Mouse (Mus musculus): ENCODE results near the gene Ksr1. TPM values are rescaled to one million over a fixed set of nuclear protein-coding genes. Genes with fewer than 3 reads are reported as not detected.
"Not testable (repeated sequence)": the region's sequence is repeated elsewhere in the genome, so short reads cannot be mapped to it uniquely, and the experiment has no call there.

Ksr1 gene
- total RNA-seq, 2 experiments from 2014 or later = 5.4 to 10.6 TPM

DNA sequence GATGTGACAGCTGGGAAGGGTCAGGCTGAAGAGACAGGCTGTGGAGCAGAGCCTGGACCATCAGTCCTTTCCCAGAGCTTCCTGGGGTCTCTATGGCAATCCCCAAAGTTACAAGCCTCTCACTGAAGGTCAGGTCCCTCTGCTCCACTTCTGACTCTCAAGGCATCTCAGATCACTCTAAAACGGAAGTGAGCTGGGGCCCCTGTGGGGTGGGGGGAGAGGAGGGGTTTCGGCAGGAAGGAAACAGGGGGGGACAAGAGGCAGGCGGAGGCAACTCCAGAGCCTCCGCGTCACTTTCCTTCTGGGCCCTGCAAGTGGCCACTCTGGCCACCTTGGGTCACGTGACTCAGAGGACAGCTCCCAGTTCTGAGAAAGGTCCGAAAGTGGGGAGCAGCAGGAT lies 122.9 kb downstream of the Ksr1 start:
- no peak for ATAC-seq (replicated peaks; ENCODE audit: low FRiP score, low TSS enrichment, poor library complexity, severe bottlenecking)

DNA sequence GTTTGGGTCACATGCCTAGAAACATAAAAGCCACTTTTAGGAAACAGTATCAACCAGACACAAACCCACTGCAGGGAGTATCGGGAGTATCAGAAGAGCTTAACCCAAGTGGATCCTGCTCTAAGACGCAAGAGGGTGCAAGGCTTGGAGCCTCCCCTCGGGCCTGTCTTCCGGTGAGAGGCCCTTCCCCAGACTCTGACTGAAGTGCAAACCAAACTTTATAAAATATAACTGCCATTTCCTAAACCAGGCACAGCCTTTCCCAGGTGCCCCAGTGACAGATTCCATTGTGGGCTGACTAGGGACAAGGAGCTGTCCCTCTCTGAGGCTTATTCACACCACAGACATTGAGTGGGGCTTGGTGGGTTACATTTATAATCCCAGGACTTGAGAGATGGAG lies 123.4 kb downstream of the Ksr1 start:
- no peak for ATAC-seq (replicated peaks; ENCODE audit: low FRiP score, low TSS enrichment, poor library complexity, severe bottlenecking)

DNA sequence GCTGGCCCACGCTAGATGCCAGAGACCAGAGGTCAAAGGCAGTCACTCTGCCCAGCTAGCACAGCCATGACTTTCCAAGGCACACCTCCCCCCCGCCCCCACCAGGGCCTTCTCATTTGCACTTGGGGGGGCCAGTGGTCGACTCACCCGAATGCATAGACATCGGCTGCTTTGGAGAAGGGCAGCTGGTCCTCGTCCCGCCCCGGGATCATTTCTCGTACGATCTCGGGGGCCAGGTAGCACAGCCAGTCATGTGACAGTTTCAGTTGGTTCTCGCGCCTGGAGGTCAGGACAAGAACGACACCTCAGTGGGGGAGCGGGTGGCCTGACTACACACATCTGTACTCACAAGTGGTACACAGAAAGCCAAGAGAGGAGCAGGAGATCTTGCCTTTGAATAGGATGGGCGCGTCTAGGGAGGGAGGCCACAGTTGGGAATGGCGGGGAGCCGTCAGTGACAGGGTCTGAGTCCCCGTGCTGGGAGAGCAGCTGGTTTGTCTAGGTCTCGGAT lies 125.6 kb downstream of the Ksr1 start:
- ATAC-seq (replicated peaks; ENCODE audit: low FRiP score, low TSS enrichment, poor library complexity, severe bottlenecking) = no peak

DNA sequence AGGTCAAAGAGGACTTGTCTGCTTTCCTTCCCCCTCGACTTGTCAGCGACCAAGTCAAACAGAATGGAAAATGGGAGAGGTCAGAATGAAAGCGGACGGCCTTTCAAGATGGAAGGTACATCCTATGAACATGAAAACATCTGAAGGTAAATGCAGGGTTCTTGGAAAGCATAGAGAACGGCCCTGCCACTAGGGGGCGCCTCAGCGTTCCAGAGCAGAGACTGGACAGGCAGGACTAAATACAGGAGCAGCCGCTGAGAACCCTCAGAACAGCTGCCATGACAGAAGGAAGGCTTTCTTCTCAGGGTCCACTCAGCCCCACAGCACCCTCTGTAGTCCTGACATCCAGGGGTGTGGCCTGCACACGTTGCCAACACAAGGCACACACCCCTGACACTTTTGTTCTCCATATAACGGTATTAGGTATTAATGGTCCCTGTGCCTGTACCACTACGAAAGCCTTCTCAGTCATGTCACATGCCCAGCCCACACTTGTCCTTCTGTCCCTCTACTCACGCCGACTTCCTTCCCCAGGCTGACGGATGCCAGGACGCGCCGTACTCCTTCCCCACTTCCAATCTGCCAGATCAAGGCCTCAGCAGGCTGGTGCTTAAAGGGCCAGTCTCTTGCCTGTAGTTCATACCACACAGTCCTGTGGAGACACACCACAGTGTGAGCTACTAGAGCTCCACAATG lies 126.2 kb downstream of the Ksr1 start:
- no peak for ATAC-seq (replicated peaks; ENCODE audit: low FRiP score, low TSS enrichment, poor library complexity, severe bottlenecking)

DNA sequence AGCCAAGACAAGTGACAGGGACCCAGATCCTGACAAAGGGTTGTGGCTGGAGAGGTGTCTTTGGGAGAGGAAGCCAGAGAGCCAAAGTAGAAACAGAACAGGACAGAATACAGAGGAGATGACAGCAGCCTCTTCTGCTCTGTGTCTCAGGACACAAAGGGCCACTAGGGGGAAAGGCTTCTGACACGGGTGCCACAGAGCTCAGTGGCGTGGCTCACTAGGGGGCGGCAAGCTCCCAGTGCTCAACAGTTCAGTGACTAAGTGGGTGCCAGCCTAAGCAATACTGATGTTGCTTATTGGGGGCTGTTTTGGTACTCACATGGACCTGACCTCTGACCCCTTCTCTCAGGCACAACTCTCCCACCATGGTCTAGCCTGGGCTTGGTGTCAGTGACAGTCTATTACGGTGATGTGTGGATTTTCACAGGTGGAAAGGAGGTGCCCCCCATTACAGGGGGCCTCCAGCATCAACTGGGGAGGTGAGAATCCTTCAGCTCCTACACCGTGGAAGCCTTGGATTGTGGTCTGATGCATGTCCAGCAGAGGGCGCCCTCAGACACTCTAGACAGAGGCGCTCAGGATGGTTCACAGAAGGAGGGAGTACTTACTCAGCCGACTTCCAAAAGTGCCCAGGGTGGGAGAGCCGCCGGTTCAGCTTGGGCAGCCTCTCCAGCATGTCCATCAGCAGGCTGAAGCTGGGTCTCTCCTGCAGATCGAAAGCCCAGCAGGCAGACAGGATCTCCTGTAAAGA lies 127.1 kb downstream of the Ksr1 start:
- ATAC-seq (replicated peaks; ENCODE audit: low FRiP score, low TSS enrichment, poor library complexity, severe bottlenecking) = peak; percentile 72

DNA sequence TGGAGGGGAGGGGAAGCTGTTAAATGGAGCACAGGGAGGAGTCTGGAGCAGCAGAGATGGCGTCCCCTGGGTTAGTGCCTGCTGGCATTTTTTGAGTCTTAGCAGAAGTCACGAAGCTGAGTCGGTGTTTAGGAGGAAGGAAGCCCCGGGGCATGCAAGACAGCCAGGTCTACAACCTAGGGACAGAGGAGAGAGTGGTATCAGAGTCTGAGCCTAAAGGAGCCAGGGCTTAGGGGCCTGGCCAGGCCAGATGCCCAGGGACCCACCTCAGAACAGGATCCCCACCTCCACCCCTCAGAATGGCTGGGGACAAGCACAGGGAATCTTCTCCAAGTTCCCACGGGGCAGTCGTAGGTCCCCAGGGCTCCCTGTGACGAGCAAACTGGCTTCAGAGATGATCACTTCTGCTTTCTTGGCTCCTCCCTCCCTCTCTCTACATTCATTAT lies 129.0 kb downstream of the Ksr1 start:
- ATAC-seq (replicated peaks; ENCODE audit: low FRiP score, low TSS enrichment, poor library complexity, severe bottlenecking) = no peak

DNA sequence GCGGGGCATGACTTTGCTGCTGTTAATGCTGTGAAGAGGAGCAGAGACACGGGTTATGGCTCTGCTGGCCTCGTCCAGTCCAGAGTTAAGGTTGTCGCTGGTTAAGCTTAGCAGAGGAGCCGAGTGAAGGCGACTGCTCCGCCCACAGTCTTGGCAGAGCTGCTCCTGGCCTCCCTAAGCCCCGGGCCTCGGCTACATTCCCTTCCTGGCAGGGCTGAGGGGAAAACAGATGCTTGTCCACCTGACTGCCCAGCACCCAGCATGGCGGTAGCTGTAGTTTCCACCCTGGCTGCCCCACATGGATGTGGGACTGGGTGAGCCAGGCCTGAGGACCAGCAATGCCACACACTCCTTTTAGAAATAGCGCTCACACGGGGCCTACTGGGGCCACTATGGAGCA lies 130.0 kb downstream of the Ksr1 start:
- ATAC-seq (replicated peaks; ENCODE audit: low FRiP score, low TSS enrichment, poor library complexity, severe bottlenecking) = no peak

DNA sequence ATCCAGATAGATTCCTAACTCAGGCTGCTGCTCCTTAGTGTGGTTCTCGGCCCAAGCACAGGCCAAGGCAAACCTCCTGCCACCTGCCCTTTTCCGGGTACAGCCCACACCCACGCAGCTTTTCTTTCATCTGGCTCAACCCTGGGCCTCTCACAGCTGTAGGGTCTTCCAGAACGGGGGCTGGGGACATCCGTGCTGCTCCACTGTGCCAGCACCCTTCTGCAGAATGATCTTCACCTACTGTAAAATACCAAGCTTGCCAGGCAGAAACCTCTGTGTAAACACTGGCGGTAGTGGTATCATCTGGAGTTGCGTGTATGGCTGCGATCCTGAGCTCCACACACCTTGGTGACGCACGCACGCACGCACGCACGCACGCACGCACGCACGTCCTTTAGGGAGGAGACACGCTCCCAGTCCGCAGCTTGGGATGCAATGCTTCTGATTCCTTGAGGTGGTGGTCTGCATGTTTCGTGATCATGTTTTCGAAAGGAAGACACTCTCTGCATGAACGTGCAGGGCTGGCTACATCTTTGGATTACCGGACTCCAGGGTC lies 130.5 kb downstream of the Ksr1 start:
- ATAC-seq (replicated peaks; ENCODE audit: low FRiP score, low TSS enrichment, poor library complexity, severe bottlenecking) = no peak

DNA sequence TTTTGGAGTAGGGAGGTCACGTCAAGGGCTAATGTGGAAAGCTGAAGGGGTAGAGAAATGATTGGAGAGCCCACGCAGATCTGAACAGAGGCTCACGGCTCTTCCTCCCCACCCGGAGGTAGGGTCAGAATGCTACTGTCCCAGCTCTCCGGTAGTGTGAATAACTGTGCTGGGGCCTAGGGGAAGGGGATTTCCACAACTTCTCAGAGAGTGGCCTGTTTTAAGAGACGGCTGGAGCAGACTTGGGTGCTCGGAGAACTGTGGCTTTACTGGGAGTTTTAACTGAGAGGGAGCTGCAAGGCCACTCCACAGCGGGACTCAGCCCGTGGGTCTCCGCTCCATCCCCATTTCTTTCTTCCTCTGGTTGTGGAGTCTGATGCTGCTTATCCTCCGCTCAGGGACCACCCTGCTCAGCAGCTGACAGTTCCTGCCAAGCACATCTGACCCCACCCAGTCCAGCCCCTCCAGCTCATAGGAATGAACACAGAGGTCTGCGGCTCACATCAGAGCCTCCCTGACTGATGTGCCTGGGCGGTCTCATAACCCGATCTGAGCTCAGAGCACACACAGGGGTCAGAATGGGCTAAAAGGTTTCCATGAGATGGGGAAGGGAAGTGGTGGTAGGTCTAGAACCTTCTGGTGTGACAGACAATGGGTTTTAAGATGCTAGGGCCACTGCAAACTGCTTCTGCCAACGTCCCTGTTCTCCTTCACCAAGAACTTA lies 131.4 kb downstream of the Ksr1 start:
- ATAC-seq (replicated peaks; ENCODE audit: low FRiP score, low TSS enrichment, poor library complexity, severe bottlenecking) = no peak

DNA sequence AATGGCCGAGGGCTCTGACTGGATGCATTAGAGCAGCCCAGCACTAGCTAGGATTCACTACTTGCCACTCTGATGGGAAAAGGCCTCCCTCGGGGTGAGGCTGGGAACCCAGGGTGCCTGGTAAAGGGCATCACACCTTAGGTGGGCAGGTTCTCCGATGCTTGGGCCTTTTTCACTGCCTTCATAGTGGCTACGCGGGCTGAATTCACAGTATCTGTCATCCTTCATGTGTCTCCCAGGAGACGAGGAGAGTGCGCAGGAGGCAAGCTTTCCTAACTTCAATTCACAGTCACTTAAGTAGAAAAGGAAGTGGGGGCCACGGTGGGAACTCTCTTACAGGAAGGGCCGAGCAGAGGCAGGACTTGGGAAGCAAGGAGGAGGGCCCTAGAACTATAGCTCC lies 132.4 kb downstream of the Ksr1 start:
- ATAC-seq (replicated peaks; ENCODE audit: low FRiP score, low TSS enrichment, poor library complexity, severe bottlenecking) = no peak

DNA sequence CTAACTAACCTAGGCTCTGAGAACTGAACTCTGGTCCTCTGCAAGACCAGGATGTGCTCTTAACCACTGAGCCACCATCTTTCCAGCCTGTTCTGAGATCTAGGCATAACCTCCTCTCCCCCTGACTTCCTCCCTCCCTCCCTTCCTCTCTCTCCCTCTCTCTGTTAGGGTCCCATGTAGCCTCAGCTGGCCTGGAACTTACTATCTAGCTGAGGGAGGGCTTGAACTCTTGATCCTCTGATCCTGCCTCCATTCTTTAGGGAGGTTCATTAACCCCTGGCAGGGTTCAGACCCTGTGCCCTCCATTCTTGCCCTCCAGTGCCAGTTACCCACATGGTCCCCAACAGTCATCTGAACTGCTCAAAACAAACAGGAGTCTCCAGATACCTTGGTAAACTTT lies 133.2 kb downstream of the Ksr1 start:
- ATAC-seq (replicated peaks; ENCODE audit: low FRiP score, low TSS enrichment, poor library complexity, severe bottlenecking) = no peak

DNA sequence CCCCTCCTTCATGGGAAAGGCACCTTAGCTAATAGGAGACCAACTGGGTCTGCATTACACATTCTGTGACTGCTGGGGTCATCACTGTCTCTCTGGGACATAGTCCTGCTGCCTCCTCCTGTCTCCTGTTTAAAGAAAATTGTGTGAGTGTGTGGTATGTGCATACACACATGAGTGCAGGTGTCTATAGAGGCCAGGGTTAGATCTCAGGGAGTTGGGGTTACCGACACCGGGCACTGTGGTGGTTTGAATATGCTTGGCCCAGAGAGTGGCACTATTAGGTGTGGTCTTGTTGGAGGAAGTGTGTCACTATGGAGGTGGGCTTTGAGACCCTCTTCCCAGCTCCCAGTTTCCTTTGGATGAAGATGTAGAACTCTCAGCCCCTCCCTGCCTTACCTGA lies 133.7 kb downstream of the Ksr1 start:
- ATAC-seq (replicated peaks; ENCODE audit: low FRiP score, low TSS enrichment, poor library complexity, severe bottlenecking) = no peak

DNA sequence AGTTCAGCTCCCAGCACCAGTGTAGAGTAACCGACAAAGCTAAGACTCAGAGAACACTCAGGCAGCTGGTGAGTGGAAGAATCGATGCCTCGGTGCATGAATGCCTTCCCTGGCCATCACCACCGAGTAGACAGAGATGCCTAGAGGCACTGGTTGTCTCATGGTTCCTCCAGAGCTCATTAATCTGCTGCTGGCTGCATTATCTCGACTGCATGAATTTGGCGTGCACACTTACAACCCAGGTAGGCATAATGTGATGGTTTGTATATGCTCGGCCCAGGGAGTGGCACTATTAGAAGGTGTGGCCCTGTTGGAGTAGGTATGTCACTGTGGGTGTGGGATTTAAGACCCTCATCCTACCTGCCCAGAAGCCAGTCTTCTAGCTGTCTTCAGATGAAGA lies 137.3 kb downstream of the Ksr1 start:
- ATAC-seq (replicated peaks; ENCODE audit: low FRiP score, low TSS enrichment, poor library complexity, severe bottlenecking) = no peak

DNA sequence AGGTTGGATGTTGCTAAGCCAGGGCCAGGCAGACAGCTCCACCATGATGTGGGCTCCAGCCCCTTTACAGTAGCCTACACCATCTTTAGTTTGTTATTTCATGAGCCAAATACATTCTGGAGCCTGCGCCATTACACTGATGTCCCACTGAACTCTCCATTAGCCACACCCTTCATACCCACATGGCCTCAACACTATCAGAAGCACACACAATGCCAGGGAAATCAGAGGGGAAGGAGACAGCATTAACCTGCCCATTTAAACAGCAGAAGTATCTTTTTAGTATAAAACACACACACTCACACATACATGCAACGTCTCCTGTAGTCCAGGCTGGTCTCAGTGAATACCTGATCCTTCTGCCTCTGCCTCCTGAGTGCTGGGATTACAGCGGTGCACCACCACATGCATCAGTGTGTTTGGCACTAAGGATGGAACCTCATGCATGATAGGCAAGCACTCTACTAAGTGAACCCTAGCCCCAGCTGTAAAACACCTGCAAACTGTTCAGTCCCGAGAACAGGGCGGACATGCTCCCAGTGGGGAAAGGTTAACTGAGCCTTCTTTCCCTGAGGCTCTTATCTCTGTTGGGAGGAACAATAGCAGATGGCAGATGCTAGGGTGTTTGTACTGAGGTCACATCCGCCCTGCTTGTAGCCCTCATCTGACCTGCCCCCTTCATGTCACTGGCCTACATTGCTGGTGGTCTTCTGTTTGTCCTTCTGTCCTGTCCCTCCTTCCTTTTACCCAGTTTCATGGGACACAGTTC lies 138.0 kb downstream of the Ksr1 start:
- no peak for ATAC-seq (replicated peaks; ENCODE audit: low FRiP score, low TSS enrichment, poor library complexity, severe bottlenecking)

DNA sequence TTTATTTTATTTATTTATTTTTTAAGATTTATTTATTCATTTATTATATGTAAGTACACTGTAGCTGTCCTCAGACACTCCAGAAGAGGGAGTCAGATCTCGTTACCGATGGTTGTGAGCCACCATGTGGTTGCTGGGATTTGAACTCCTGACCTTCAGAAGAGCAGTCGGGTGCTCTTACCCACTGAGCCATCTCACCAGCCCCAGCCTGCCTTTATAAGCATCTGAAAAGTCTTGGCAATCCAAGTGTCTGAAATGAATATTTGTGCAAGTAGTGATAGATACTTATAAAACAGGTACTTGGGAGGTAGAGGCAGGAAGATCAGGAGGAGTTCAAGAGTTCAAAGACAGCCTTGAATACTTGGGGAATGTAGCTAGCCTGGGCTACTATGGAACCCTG lies 138.9 kb downstream of the Ksr1 start:
- not testable (repeated sequence) for ATAC-seq (replicated peaks; ENCODE audit: low FRiP score, low TSS enrichment, poor library complexity, severe bottlenecking)

DNA sequence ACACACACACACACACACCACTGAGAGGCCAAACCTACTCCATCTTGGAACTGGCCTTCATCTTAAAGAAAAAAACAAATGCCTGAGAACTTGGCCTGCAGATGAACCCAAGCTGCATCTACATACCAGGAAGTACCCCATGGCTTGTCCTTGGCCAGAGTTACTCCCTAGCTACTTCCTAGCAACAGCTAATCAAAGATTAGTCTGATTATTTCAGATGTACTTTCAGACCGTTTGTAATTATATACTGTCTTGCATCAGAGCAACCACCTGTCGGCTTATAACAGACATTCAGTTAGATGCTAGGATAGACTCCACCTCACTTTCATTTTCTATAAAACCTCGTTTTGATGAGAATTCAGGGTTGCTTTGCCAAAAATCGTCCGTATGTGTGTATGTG lies 139.8 kb downstream of the Ksr1 start:
- ATAC-seq (replicated peaks; ENCODE audit: low FRiP score, low TSS enrichment, poor library complexity, severe bottlenecking) = no peak

DNA sequence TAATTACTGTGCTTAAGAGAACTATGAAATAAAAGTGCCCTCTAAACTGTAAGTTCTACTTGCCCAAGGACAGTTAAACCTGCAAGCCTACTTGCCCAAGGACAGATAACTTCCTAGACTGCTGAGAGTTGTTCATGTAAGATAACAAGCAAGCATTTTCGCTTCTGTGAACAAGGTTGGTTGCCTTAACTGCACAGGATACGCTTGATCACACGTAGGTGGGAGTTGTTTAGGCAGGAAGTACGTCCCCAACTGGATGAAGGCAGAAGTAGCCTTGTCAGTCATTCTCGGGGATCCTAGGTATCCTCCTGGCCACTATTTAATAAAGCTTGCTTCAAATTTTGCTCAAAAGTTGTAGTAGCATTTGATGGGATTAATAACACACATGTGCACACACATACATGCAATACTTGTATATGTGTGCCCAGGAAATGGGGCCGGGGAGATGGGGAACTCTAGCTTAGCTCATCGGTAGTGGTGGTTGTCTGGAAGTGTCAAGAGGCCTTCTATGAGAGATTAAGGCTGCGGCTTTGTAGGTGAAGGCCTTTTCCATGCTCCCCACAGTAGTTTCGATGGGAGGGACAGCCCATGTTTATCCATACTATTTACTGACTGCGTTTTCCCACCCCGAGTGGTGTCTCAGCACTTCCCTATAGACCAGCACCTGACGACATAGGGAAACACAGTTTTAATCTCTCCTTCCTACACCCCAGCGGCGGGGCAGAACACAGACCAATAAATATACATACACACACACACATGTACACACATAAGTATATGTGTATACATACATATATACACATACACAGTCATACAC lies 140.4 kb downstream of the Ksr1 start:
- peak; percentile 78 for ATAC-seq (replicated peaks; ENCODE audit: low FRiP score, low TSS enrichment, poor library complexity, severe bottlenecking)

DNA sequence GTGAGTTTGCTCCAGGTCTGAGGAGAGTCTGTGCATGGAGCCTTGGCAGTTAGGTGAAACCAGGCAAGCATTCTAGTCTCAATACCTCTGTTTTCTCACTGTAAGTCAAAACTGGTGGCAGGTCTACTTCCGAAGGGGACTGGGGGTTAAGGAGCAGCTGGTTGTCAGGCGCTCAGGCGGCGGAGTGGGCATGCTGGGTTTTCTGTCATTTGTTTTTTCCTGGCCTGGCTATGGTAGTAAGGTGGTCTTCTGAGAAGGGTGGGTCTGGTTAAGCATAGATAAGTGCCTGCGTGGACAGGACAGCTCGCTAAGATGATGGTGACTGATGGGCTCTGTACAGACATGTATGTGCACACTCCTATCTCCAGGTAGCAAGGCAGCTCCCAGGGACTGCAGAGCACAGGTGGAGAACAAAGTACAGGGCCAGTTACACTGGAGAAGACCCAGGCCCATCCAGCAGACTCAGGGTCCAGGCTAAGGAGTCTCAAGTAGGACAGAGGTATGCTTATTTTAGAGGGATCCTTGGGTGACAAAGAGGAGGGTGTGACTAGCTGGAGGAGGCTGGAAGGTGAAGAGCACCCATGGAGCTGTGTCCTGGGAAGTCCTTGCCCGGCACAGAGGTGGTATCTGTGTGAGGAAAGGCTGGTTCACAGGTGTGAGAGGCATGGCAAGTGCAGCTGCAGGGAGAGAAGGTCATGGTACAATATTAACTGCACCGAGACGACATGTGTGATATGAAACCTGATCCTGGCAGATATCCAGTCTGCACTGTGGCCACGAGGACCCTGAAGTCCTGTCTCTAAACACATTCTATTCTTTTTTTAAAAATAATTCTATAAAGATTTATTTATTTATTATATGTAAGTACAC lies 142.2 kb downstream of the Ksr1 start:
- no peak for ATAC-seq (replicated peaks; ENCODE audit: low FRiP score, low TSS enrichment, poor library complexity, severe bottlenecking)

Data from megakaryocyte-erythroid progenitor cell, adult 5-6 weeks (primary cell).